Mouse (Mus musculus): Measurements from ENCODE around the gene Tiam2. TPM values are rescaled to one million over a fixed set of nuclear protein-coding genes. Genes with fewer than 3 reads are reported as not detected.

Tiam2 gene
- total RNA-seq, 2 experiments from 2014 or later: 19.6 to 20.8 TPM

- no peak for DNase-seq (ENCODE audit: low spot score in 2 of 2)
These were observed 221.4 kb downstream of the Tiam2 start for GRCm38 (mm10) chr17:3547725-3548124.

DNA sequence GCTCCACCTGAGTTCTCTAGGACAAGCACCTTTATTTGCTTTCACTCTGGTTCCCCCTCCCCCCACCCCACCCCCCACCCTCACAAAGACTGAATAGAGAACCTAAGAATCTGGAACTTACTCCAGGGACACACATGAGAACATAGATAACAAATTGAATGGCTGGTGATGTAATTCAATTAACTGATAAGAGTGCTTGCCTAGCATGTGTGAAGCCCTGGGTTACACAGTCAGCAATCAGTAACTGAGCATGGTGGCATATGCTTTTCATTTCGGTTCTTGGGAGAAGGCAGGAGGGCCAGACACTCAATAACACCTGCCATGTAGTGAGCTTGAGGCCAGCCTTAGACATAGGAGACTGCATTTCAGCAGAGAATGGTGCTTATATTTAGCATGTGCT is 229.9 kb downstream of the Tiam2 start:
- no peak for DNase-seq (ENCODE audit: low spot score in 2 of 2)

- peak; percentile 80 to 94 for DNase-seq (ENCODE audit: low spot score in 2 of 2)
These were observed 231.2 kb downstream of the Tiam2 start, which contains the start of gene Tfb1m for GRCm38 (mm10) chr17:3557331-3558311. Gene Tfb1m, minus strand, starts transcription at chr17:3557781.

DNA sequence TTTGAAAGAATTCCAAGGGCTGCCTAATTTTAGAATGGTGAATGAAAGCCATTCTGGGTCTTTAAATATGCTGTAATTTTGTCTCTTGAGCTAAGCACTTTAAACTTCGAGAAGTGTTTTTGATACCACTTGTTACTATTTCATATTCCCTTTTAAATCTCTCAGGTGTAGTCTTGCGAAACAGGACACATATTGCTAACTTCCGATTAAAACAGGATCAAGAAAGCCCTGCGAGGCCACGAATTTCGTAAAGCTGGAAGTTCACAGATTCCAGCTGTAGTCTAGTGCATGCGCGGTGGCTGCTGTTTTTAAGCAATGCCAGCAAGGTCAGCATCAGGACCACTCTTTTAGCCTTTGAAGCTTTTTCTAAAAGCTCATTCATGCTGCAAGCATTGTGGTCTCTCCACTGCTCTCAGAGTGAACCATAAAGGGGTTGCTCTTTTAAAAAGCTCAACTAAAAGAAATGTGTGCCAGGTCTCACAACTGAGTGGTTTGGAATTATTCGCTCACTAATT is 232.0 kb downstream of the Tiam2 start:
- no peak for DNase-seq (ENCODE audit: low spot score in 2 of 2)

- no peak for DNase-seq (ENCODE audit: low spot score in 2 of 2)
These were observed 234.2 kb downstream of the Tiam2 start for GRCm38 (mm10) chr17:3560534-3560933.

- DNase-seq (ENCODE audit: low spot score in 2 of 2): no peak
These were observed 236.0 kb downstream of the Tiam2 start for GRCm38 (mm10) chr17:3562405-3562804.

- peak; percentile 39 to 46 for DNase-seq (ENCODE audit: low spot score in 2 of 2)
These were observed 244.5 kb downstream of the Tiam2 start for GRCm38 (mm10) chr17:3570876-3571275.

Other genes with a start within 250 kb of the Tiam2 start
- 10 to 100 TPM; 57.3 to 60.4 TPM for gene Scaf8, start 211.6 kb upstream of the Tiam2 start, total RNA-seq (2021)
- under 1 TPM; 0.68 to 0.98 TPM for gene Cldn20, start 206.0 kb downstream of the Tiam2 start, total RNA-seq (2021)
- gene Tfb1m, start 231.2 kb downstream of the Tiam2 start, total RNA-seq (2021): 10 to 100 TPM; 12.4 to 13.0 TPM